Mouse (Mus musculus) kidney, adult 10 weeks (tissue): ENCODE results near the gene Ifitm5. TPM values are rescaled to one million over a fixed set of nuclear protein-coding genes. Genes with fewer than 3 reads are reported as not detected.

Experiments
- polyA plus RNA-seq: library from polyadenylated mRNA; stranded (reverse); fragments of 350-450 nt; fragmentation: Illumina TruSeq; extraction: RNeasy Lipid Tissue Mini Kit (QIAGEN cat#74804); gene quantifications from one replicate; pipeline ENCODE4 v1.2.3, GENCODE M21; 2014; ENCODE audit warnings: low read depth, low replicate concordance

Gene Ifitm5
- polyA plus RNA-seq = not detected

GRCm38 (mm10) chr7:140949824-140950530 lies at the start of gene Ifitm5:
Ifitm5 (minus strand) TSS chr7:140950291.

GRCm38 (mm10) chr7:140966921-140967320 lies 16.8 kb upstream of the Ifitm5 start, which contains the start of gene Ifitm1:
Ifitm1 (plus strand) TSS chr7:140967221.

GRCm38 (mm10) chr7:140955758-140956555 lies 5.9 kb upstream of the Ifitm5 start, which contains the start of the genes Gm45717 and Ifitm2:
Gm45717 (minus strand) TSS chr7:140955937.
Ifitm2 (minus strand) TSS chr7:140955987.

GRCm38 (mm10) chr7:140941222-140942051 lies 8.7 kb downstream of the Ifitm5 start, which contains the start of gene Pgghg:
Pgghg (plus strand) TSS chr7:140941391.

GRCm38 (mm10) chr7:140920418-140921029 lies 29.6 kb downstream of the Ifitm5 start, which contains the start of gene Nlrp6:
Nlrp6 (plus strand) TSS chr7:140920902.

GRCm38 (mm10) chr7:140900220-140900619 lies 49.9 kb downstream of the Ifitm5 start, which contains the start of gene Cox8b:
Cox8b (minus strand) TSS chr7:140900446.

Other genes starting within 250 kb of the Ifitm5 start
- gene Cyp2e1, start 186.6 kb downstream of the Ifitm5 start, polyA plus RNA-seq = 135 TPM
- not detected for gene Syce1, start 162.4 kb downstream of the Ifitm5 start, polyA plus RNA-seq
- gene Zfp941, start 128.1 kb downstream of the Ifitm5 start, polyA plus RNA-seq = 1.1 TPM
- 2.1 TPM for gene Urah, start 115.3 kb downstream of the Ifitm5 start, polyA plus RNA-seq
- not detected for gene Scgb1c1, start 104.7 kb downstream of the Ifitm5 start, polyA plus RNA-seq
- not detected for gene Odf3, start 102.5 kb downstream of the Ifitm5 start, polyA plus RNA-seq
- not detected for gene Gm45785, start 94.0 kb downstream of the Ifitm5 start, polyA plus RNA-seq
- gene Ric8a, start 93.3 kb downstream of the Ifitm5 start, polyA plus RNA-seq = 4.2 TPM
- 3.2 TPM for gene Bet1l, start 92.7 kb downstream of the Ifitm5 start, polyA plus RNA-seq
- 149 TPM for gene Psmd13, start 68.3 kb downstream of the Ifitm5 start, polyA plus RNA-seq
- gene Sirt3, start 68.0 kb downstream of the Ifitm5 start, polyA plus RNA-seq = 4.8 TPM
- not detected for gene Cox8b, start 49.8 kb downstream of the Ifitm5 start, polyA plus RNA-seq
- 5.4 TPM for gene Nlrp6, start 29.4 kb downstream of the Ifitm5 start, polyA plus RNA-seq
- 1.1 TPM for gene Pgghg, start 8.9 kb downstream of the Ifitm5 start, polyA plus RNA-seq
- not detected for gene Gm45717, start 5.6 kb upstream of the Ifitm5 start, polyA plus RNA-seq
- gene Ifitm2, start 5.7 kb upstream of the Ifitm5 start, polyA plus RNA-seq = 44.1 TPM
- gene Ifitm1, start 16.9 kb upstream of the Ifitm5 start, polyA plus RNA-seq = 5.3 TPM
- 4.6 TPM for gene Ifitm3, start 60.5 kb upstream of the Ifitm5 start, polyA plus RNA-seq
- not detected for gene Ifitm6, start 67.6 kb upstream of the Ifitm5 start, polyA plus RNA-seq
- not detected for gene Gm17387, start 78.8 kb upstream of the Ifitm5 start, polyA plus RNA-seq
- gene B4galnt4, start 110.8 kb upstream of the Ifitm5 start, polyA plus RNA-seq = not detected
- not detected for gene Pkp3, start 127.9 kb upstream of the Ifitm5 start, polyA plus RNA-seq
- gene Sigirr, start 150.3 kb upstream of the Ifitm5 start, polyA plus RNA-seq = 3.4 TPM
- 6.5 TPM for gene Ano9, start 167.5 kb upstream of the Ifitm5 start, polyA plus RNA-seq
- gene Ptdss2, start 172.1 kb upstream of the Ifitm5 start, polyA plus RNA-seq = 28.9 TPM
- 0.89 TPM for gene Rnh1, start 222.6 kb upstream of the Ifitm5 start, polyA plus RNA-seq
- 9.9 TPM for gene Hras, start 243.7 kb upstream of the Ifitm5 start, polyA plus RNA-seq
- 0.69 TPM for gene Lrrc56, start 243.9 kb upstream of the Ifitm5 start, polyA plus RNA-seq